Mouse (Mus musculus) mouse trophoblast stem cell (cell line): ENCODE measurements around the gene Abcc2.

ENCODE experiments used
- in situ Hi-C, 2 experiments: fragments of 300-500 bp; cut with MseI, MboI; formaldehyde crosslinking; loops; 2 replicates in 1 of 2; 3 replicates in 1 of 2; pipeline ENCODE4 v1.15.1; 2025

Abcc2 gene

DNA sequence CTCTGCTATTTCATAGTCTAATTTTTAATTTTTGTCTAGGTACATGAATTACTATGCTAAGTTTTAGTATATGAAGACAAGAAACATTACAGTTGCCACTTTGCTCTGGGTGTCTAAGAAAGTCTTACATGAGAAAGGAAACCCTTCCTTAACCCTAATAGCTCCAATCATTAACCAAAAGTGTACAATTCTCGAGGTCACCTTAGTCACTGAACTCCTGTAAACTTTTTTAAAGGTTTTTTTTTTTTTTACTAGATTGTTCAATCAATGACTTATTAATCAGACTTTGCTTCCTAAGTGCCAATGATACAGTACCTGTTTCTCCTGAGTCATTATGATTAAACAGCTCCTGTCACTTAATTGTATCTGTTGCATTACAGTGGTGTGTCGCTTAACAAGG lies 4.7 kb upstream of the Abcc2 start:
- in situ Hi-C loops = no loop called here

DNA sequence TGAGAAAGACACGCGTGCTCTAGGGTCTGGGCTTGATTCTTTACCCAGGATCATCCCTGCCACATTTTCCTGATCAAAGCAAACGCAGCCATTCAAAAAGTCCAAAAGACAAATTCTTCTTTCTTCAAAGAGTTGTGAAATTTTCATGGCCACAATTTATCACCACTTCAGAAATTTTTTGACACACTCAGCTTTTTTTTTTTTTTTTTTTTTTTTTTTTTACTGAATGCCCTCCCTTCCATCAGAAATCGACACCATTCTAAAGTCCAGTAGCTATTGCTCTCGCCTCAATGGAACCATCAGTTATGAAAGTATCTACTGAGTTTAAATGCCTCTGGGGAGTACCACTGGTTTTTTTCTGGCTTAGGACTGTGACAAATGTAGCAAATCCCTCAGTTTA lies 1.6 kb upstream of the Abcc2 start:
- in situ Hi-C loops = no loop called here

DNA sequence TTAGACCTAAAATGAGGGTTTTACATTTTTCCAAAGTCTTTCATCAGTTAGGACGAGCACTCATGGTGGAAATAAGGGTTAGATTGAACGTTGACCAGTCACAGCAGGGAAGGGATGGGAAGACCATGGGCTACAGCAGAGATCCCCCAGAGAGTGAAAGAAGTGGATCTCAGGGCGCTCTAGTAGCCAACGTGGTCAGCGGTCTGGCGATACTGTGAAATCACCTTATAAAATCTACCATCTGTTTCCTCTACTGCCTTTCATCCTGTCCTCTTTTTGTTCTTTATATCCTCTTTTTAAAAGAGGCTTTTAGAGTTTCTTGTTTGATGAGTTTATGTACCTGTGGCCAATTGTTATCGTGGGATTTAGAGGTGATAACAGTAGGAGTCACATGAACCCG lies 2.8 kb downstream of the Abcc2 start:
- in situ Hi-C loops = no loop called here

DNA sequence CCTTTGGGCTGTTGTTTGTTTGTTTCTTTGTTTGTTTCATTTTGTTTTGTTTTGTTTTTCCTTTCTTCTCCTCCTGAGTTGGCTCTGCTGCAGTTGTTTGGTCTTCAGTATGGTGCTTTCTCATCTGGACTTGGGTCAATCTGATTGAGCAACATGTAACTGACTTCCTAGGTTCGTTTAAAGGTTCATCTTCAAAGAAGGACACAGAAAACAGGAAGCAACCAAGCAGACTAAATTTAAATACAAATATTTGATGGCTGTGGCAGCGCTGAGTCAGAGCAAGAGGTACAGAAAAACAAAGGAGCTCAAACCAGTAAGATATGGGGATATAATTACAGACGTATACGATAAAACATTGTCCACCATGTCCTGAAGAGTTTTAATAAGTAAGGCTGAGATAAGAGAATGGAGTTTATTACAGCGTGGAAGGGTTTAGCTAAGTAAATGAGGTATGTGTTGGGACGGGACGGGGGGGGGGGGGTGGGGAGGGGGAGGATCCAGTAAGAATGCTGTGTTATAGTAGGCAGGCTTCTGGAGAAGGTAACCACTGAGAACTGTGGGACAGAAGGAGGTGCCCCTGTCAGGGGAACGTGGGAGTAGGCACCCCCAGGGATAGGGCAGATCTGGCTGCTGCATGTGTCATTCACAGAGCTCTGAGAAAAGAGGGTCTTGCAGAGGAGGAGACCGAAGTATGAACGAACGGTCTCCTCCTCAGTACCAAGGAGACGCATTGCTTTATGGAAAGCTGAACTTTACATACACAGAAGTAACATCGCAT lies 4.4 kb downstream of the Abcc2 start:
- in situ Hi-C loops = no loop called here

DNA sequence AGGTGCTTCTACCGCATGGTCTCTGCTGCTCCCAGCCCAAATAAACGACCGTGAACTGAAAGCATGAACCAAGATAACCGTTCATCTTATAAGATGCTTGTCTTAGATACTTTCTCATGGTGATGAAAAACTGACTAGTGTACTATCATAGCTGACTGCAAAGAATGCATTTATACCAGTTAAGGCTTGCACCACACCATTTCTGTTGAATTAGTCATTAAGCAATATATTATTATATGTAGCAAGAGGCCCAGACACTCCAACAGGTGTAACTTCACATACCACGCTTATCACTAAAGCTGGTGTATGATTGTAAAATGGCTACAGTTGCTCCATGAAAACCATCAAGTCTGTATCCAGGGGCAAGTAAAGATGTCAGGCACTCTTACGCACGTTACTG lies 7.8 kb downstream of the Abcc2 start:
- in situ Hi-C loops = no loop called here

DNA sequence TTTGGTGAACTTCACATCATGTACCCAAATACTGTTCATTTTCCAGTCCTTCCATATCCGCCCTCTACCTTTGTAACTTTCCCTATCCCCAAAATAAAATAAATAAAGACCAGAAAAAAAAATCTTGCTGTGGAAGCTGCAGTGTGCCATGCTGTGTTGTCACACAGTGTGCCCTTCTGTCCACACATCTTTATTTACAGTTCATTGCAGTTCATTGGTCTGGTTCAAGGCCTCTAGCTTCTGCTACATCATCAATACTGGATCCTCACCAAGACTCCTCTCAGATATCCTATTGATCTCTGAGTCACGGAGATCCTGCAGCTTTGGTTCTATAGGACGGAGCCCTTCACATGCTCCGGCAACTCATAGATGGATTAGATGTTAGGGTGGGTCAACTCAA lies 10.5 kb downstream of the Abcc2 start:
- in situ Hi-C loops = no loop called here

DNA sequence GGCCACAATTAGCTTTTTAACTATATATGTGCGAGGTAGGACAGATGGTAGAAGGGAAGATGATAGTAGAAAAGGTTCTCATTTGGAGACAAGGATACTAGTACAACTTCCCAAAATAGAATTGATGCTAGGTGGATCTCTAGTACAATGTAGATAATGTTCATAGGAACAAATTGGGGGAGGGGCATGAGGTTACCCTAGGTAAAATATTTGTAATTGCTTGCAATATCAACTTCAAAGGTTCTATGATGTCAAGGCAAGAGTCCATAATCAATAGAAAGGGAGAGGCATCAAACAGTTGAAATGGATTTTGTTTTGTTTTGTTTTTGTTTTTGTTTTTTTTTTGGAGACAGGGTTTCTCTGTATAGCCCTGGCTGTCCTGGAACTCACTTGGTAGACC lies 12.0 kb downstream of the Abcc2 start:
- in situ Hi-C loops = no loop called here

DNA sequence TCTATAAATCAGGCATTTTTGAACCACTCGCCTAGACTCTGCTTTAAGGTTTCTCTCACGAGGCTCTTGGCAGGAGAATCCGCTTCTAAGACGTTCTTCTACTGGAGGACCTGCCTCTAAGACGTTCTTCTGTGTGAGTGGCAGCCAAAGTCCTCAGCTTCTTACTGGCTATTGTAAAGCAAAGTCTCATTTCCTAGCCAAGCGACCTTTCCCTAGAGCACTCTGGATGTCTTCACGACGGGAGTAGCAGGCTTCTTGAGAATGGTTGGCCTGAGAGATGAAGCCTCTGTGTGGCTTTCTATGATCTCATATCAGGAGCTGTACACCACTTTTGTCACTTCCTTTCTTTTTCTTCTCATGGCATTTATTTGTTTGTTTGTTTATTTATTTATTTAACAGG lies 13.5 kb downstream of the Abcc2 start:
- in situ Hi-C loops = no loop called here

DNA sequence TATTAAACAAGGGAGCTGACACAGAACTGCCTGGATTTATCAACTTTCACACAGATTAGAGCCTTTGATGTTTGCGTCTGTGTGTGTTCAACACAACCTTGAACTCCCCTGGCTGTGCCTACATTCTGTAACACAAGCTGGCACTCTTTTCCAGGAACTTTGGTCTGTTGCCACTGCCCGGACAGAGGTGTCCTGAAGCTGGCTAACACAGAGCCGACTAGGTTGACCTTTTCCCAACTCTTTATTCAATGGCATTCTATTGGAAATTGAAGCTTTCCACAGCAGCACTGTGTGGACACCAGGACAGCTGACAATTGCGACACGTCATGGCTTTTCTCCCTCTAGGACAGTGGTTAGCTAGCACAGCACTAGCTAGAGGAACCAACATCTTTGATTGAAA lies 15.2 kb downstream of the Abcc2 start:
- in situ Hi-C loops = no loop called here

DNA sequence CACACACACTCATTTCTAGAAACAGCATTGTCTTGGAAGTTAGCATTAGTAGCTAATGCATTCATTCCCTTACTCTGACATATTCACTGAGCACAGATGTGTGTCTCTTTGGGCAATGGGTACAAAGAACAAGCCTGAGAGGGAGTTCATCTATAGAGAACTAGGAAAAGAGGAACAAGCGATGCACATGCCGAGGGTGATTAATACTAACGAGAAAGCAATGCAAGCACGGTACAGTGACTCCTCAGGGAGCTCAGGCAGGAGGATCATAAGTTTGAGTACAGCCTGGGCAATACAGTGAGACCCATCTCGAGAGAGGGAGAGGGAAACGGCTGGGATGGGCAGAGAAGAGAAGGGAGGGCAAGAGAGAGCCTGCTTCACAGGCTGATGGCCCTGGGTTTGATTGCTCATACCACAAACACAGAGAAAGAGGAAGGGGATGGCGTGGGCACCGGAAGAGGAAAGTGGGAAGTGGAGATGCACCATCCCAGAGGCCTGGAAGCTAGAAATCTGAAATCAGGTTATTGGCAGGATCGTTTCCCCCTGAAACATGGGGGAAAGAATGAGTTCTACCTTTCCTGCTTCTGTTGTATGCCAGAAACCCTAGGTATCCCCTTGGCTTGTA lies 19.5 kb downstream of the Abcc2 start:
- in situ Hi-C loops = no loop called here

DNA sequence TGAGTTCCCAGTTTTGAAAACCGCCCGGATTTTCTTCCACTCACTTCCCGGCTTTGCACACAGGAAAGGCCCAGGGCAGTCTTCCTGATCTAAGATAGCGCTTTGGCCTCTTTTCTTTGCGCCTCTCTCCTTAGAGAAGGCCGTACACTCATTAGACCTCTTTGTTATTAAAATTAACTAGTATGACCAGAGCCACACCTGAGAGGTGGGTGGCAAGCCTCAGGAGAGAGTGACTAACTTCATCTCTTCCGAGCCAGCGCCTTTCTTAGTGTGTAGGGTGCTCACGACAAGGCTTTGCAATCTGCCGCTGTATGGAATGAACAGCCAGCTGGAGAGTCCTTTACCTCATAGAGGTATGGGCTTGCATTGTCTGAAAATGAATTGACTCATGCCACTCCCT lies 21.9 kb downstream of the Abcc2 start:
- in situ Hi-C loops = no loop called here

DNA sequence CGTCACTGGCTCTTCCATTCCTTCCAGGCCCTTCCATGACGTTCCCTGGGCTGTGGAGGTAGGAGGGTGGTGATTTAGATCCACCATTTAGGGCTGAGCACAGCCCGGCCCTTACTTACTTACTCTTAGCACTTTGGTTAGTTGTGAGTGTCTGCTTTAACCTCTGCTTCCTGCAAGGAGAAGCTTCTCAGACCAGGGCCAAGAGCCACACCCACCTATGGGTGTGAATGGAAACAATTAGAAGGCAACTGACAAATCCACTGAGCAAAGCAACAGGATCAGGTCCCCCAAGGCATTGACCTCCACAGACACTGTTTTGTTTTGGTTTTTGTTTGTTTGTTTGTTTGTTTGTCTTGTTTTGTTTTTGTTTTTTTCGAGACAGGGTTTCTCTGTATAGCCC lies 27.3 kb downstream of the Abcc2 start:
- in situ Hi-C loops = no loop called here

DNA sequence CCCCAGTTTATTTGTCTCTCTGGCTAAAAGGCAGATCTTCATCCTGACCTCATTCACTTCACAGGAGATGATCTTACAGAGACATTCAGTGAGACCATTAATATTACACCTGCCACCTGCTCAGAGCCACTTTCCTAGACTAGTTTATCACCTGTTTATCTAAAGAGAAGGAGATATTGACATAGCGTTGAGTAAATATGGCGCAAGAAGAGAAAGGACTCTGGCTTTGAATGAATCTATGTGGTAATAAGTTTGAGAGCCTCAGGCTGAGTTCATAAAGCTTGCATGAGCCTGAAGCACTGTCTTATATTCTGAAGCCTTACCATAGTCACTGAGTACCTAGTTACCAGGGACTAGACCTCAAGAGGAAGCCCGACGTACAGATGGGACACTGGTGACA lies 29.4 kb downstream of the Abcc2 start:
- in situ Hi-C loops = no loop called here

DNA sequence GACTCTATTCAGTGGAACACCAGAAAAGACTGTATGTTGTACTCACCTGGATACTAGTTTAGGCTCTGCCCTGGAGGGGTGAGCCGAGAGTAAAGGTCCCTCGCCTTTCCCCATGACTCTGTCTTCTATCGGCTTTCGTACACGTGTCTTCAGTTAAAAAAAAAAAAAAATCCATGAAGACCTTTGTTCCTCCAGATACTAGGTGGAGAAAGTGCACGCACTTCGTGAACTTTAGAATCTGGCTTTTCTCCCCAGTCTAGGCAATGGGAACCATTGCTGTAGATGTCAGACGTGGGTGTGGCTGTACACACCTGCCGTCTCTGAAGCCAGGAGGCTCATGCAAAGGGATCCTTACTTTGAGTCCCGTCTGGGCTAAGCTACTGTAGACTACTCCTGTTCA lies 31.3 kb downstream of the Abcc2 start:
- in situ Hi-C loops = no loop called here

DNA sequence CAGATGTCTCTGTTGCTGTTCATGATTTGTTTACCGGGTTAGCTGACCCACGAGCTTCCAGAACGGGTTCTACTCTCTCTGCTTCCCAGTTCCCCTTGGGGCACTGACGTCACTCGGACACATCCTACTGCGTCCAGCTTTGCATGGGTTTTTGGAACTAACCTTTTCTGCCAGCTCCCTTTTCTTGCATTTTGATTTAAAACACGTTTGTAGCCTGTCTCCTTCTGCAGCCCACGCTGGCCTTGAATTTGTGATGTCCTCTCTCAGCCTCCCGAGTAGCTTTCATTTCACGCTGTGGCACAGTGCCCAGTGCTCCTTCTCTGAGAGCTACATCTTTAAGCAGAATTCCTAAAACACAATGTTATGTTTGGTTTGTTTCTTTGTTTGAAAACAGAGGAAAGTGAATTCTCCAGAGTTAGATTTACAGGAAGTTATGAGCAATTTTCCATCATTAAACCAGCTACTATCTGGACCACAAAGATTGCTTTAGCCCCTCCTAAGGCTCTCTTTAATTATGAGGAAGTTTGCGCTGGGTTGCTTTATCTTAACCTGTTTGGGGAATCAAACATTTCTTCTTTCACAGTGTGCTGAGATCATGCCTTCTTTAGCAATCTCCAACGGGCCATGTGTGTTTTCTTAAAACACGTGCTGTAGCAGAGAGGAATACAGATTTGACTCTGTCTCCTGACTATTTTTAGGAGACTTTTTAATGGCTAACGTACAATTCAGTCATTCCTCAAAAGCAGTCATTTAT lies 33.8 kb downstream of the Abcc2 start:
- in situ Hi-C loops = no loop called here

DNA sequence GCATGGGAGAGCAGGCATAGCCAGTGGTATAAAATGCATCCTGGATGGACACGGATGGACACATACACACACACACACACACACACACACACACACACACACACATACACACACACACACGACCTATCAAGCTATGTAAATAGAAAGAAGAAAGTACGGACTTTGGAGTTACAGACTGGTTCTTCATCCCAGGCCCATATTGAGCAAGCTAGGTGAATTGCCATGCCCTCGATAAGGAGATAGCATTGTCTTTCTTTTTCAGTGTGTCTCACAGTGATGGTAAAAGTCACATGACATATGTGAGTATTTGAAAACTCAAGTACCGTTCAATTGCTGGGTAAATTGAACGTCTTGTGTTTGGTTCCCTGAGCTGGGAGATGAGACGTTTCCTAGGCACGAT lies 44.9 kb downstream of the Abcc2 start:
- in situ Hi-C loops = no loop called here

DNA sequence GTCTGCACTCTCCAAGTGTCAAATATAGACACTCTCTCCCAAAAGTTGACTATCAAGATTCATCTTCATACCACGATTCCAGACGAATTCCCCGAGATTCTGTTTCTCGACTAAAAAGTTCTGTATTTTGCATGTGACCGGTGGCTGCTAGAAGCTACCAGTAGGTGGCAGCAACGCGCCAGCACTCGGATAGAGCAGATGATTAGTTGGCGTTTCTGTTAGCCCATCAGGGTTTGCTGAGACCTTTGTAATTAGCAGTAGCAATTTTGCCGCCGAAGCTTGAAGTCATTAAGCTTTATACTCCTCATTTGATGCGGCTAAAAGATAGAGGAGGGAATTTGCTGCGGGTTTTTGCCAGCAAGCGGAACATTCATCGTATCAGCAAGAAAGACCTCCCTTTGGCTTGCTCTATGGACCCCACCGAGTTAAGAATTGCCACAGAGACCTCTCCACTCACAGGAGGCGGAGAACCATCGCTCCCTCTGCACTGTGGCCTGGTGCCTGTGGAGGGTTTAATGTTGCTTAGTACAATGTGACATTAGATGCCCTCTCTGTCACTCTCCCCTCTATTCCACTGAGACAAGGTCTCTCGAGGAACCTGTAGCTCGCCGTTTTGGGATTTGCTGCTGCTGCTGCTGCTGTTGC lies 50.6 kb downstream of the Abcc2 start:
- in situ Hi-C loops = loop anchor here in 1 of 2 experiments (5.0 kb wide), 1 partner anchor 125 kb away; no protein-coding TSS in a partner anchor

DNA sequence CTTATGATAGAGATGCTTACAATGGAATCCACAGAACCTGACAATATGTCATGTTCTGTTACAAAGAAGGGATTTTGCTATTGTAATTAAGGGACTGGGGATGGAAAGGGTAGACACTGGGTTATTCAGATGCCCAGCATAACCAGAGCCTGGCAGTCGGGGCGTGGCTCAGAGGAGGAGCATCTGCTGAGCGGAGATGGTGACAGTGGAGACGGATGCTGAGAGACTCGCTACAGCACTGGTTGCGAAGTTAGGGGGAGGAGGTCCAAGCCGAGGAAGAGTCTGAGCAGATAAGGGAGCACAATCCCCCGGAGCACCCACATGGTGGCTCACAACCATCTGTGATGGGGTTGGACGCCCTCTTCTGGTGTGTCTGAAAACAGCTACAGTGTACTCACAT lies 61.2 kb downstream of the Abcc2 start:
- in situ Hi-C loops = no loop called here

DNA sequence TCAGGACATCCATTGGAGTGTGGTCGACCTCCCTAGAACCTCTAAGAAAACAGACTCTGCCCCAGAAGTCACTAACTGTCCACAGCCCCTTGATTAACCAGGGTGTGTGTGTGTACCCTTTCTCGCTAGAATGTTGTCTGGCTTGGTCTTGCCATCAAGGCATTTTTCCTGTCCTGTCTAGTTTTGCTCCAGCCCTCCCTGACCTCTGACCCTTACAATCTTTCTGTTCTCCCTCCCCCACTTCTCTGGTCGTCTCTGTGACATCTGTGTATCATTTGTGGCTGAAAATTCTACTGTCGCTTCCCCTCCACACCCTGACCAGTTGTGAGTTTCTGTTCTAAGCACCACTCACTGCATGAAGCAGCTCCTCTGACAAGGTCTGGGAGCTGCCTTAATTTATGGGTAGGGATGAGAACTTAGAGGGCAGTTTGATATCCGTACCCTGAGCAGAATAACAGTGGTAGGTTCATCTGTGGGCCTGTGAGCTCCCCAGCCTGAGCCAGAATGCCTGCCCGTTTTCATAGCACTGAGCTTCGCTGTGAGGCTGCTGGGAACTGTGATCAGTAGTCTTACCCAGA lies 63.4 kb downstream of the Abcc2 start:
- in situ Hi-C loops = no loop called here

DNA sequence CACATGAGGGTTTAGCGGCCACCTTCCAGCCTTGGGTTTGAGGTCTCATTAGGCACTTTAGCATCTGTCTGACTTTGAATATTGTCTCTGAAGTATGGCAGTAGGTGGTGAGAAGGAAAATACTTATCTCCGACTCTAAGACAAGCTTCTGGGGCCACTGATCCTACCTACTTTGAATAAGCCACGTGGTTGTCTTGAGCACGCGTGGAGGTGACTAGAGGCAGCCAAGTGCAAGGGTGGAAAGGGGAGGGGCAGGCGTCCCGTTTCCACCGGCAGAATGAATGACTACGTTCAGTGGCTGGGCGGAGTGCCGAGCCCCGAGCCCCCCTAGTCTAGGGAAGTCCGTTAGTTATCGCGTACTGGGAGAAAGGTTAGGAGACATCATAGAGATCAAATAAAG lies 65.1 kb downstream of the Abcc2 start:
- in situ Hi-C loops = no loop called here

DNA sequence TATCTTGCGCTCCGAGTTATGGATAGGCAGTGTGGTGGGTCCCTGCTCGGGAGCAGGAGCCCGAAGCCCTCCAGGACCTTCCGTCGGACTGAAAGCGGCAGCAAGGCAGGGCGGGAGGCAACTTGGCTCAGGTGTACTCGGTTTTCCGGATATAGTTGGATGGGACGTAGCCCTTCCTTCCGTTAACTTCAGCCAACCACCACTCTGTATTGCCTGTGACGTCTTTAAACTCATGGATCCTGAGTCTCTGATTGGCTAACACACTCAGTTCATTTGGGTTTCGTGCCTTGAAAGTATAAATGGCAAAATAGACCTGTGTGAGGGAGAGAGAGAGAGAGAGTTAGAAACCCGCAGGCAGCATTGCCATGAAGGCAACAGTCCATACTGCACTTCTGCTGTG lies 66.0 kb downstream of the Abcc2 start:
- in situ Hi-C loops = no loop called here

DNA sequence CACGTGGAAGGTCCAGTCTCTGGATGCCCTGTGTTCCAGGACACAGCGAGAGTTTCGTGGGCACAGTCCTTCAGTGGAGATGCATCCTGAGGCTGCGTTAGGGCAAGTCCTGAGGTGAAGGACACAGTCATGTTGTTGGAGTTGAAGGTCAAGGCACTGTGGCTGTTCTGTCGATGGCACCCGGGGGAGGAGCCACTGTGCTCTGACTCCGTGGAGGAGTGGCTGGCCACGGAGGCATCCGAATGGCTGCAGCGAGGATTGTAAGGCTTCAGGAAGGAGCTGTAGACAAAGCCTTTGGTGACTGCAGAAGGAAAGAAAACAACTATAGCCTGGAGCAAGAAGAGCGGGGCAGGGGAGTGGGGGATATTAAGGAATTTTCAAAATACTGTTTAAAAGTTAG lies 68.0 kb downstream of the Abcc2 start:
- in situ Hi-C loops = loop anchor here in 1 of 2 experiments (5.0 kb wide), 1 partner anchor 57 kb away; no protein-coding TSS in a partner anchor
